Mouse (Mus musculus) brain, embryonic 14.5 days (tissue): ENCODE measurements at regions not wholly inside any gene's neighbourhood (a gene's known extent, or its start where the extent isn't known, plus 50 kb on each side); places are given as distances from the start of the nearest gene placed in this dataset.

Experiments
- DNase-seq: peaks from one replicate; pipeline ENCODE4 v3.0.0-alpha.2; 2011; ENCODE audit warnings: low read depth
- CTCF ChIP-seq: fragments of 200-500 bp; IDR thresholded peaks from 2 replicates; pipeline ENCODE4 v1.5.1; 2012; ENCODE audit warnings: inconsistent platforms, mild to moderate bottlenecking, moderate library complexity, borderline replicate concordance; ENCODE audit not compliant: insufficient read depth, insufficient read length; ENCODE audit errors: extremely low read depth
- POLR2A ChIP-seq: fragments of 200-500 bp; IDR thresholded peaks from 2 replicates; pipeline ENCODE4 v1.6.1; 2012; ENCODE audit warnings: mild to moderate bottlenecking, inconsistent platforms, borderline replicate concordance; ENCODE audit not compliant: poor library complexity, insufficient read depth, insufficient read length, severe bottlenecking; ENCODE audit errors: extremely low read depth

- no peak for DNase-seq
- no peak for TF ChIP-seq POLR2A
These were observed 138.7 kb downstream of the Npy start for GRCm38 (mm10) chr6:49961166-49961565.

- DNase-seq = no peak
- no peak for TF ChIP-seq CTCF
- TF ChIP-seq POLR2A = no peak
These were observed 143.5 kb downstream of the Npy start for GRCm38 (mm10) chr6:49965944-49966545.

GRCm38 (mm10) chr6:49966555-49966954, 143.5 kb upstream of the Mpp6 start:
- TF ChIP-seq CTCF (no peak), POLR2A (no peak)
- DNase-seq = no peak

GRCm38 (mm10) chr6:49973258-49973865, 136.7 kb upstream of the Mpp6 start:
- DNase-seq = no peak

GRCm38 (mm10) chr6:49977783-49978182, 132.3 kb upstream of the Mpp6 start:
- no peak for TF ChIP-seq CTCF
- TF ChIP-seq POLR2A = no peak
- peak; percentile 86 for DNase-seq

More at GRCm38 (mm10) chr6:49973258-49973865, 136.7 kb upstream of the Mpp6 start:
- TF ChIP-seq POLR2A (no peak), CTCF (no peak)

- TF ChIP-seq POLR2A = no peak
- no peak for TF ChIP-seq CTCF
- DNase-seq = no peak
These were observed 126.3 kb upstream of the Mpp6 start for GRCm38 (mm10) chr6:49983740-49984139.

- TF ChIP-seq POLR2A (no peak), CTCF (no peak)
- DNase-seq = peak; percentile 87
These were observed 124.9 kb upstream of the Mpp6 start for GRCm38 (mm10) chr6:49985127-49985526.

GRCm38 (mm10) chr6:49987141-49987540, 122.9 kb upstream of the Mpp6 start:
- no peak for DNase-seq
- no peak for TF ChIP-seq CTCF
- TF ChIP-seq POLR2A = no peak

- TF ChIP-seq POLR2A (no peak), CTCF (no peak)
- DNase-seq = no peak
These were observed 122.4 kb upstream of the Mpp6 start for GRCm38 (mm10) chr6:49987541-49988210.

- peak; percentile 12 for DNase-seq
- TF ChIP-seq POLR2A (no peak), CTCF (no peak)
These were observed 120.2 kb upstream of the Mpp6 start for GRCm38 (mm10) chr6:49989585-49990521.

- DNase-seq = peak; percentile 19
- no peak for TF ChIP-seq POLR2A
- no peak for TF ChIP-seq CTCF
These were observed 119.6 kb upstream of the Mpp6 start for GRCm38 (mm10) chr6:49990522-49990858.
